Mouse (Mus musculus) kidney, embryonic 14.5 days (tissue): ENCODE results near the gene Nipsnap2. TPM values are rescaled to one million over a fixed set of nuclear protein-coding genes. Genes with fewer than 3 reads are reported as not detected.
A peak's percentile ranks its signal among the peaks of the same experiment; 100 is the strongest.
"Not testable (repeated sequence)": the region's sequence is repeated elsewhere in the genome, so short reads cannot be mapped to it uniquely, and the experiment has no call there.

Source experiments
- ATAC-seq: fragments of 200-750 bp; cut with Nextera tagmentation; 2 replicates; pipeline ENCODE4 v1.8.0; 2017; ENCODE audit warnings: moderate number of reproducible peaks, mild to moderate bottlenecking, moderate TSS enrichment, moderate library complexity; ENCODE audit not compliant: low FRiP score, low TSS enrichment
- H3K27ac ChIP-seq: fragments of 300-500 bp; sonication (generic); 2 replicates; pipeline ENCODE4 v1.5.1; 2014; ENCODE audit warnings: low read depth, mild to moderate bottlenecking, low read length, moderate library complexity, mixed read lengths
- H3K27me3 ChIP-seq: fragments of 300-500 bp; sonication (generic); 2 replicates; pipeline ENCODE4 v1.6.1; 2014; ENCODE audit warnings: mild to moderate bottlenecking, low read length; ENCODE audit not compliant: control insufficient read depth, insufficient read depth
- H3K36me3 ChIP-seq: fragments of 300-500 bp; sonication (generic); 2 replicates; pipeline ENCODE4 v1.6.1; 2014; ENCODE audit warnings: low read length, mixed read lengths; ENCODE audit not compliant: control insufficient read depth, insufficient read depth
- H3K4me1 ChIP-seq: fragments of 300-500 bp; sonication (generic); 2 replicates; pipeline ENCODE4 v1.6.1; 2014; ENCODE audit warnings: low read length, mixed read lengths; ENCODE audit not compliant: control insufficient read depth, insufficient read depth
- H3K4me2 ChIP-seq: fragments of 300-500 bp; sonication (generic); replicated peaks from 2 replicates; pipeline ENCODE4 v1.6.1; 2014; ENCODE audit warnings: low read depth, mild to moderate bottlenecking, low read length
- H3K4me3 ChIP-seq: fragments of 300-500 bp; sonication (generic); 2 replicates; pipeline ENCODE4 v1.5.1; 2014; ENCODE audit warnings: mild to moderate bottlenecking, low read length
- H3K9ac ChIP-seq: fragments of 300-500 bp; sonication (generic); 2 replicates; pipeline ENCODE4 v1.6.1; 2014; ENCODE audit warnings: low read depth, mild to moderate bottlenecking, low read length, moderate library complexity
- H3K9me3 ChIP-seq: fragments of 300-500 bp; sonication (generic); 2 replicates; pipeline ENCODE4 v1.6.1; 2016; ENCODE audit warnings: low read length; ENCODE audit not compliant: control insufficient read depth
- WGBS: fragments of 180-500 bp; shearing (Covaris S2); extraction: QIAGEN DNeasy Blood & Tissue Kit; methylation state at CpG from one replicate; pipeline ENCODE4 v1.1.7; 2014; 5-methylcytosine and 5-hydroxymethylcytosine counted together
- polyA plus RNA-seq: library from polyadenylated mRNA; unstranded; fragments of >200 nt; fragmentation: Nextera tagmentation; extraction: Ambion mirVana; gene quantifications from 2 replicates; pipeline ENCODE4 v1.2.1, GENCODE M21; 2014

The Nipsnap2 gene
- polyA plus RNA-seq, 1 experiment from 2014 or later, result 137 TPM

DNA sequence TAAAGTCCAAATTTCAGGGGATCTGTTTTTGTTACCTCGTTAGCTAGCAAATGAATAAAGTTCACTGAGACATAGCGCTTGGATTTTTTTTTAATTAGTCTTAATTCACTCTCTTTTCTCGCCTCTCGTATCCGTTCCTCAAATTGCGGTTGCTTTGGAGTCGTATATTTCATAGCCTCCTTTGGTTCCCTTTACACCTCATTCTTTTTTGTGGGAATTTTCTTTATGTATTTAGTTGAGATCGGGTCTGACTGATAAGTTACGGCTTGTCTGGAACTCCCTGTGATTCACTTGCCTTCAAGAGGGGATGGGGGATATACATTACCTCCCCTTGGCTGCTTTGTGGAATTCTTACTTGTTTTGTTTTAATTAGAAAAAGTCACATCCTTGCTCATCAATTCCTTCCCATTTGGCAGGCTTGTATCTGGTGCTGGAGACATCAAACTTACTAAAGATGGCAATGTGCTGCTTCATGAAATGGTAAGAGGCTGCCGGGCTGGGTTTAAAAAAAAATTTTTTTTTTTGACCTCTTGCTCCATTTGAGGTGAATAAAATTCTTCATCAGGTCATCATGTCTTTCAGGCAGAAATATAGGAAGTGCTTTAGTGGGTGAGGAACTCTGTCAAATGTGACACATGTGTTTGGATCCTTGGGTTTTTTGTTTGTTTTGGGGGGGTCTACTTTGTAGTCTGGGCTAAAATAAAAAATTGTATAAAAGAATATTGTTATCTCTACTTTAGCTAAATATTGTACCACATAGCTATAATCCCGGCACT lies 63.1 kb downstream of the Nipsnap2 start:
- Histone ChIP-seq H3K4me1 (peaks cover 14% of the 10 kb centered on the region; the same call in 1 of the 2 replicates), H3K9me3 (no peaks in the 10 kb centered on the region), H3K4me2 (peak overlapping the region; percentile 83), H3K9ac (peak overlapping the region; percentile 95), H3K4me3 (peak overlapping the region; percentile 95), H3K36me3 (peaks cover 43% of the 10 kb centered on the region), H3K27me3 (no peaks in the 10 kb centered on the region), H3K27ac (peak overlapping the region; percentile 98)
- WGBS, result 12% methylated on average over 11 of the region's 11 CpGs
- ATAC-seq, result no peak

DNA sequence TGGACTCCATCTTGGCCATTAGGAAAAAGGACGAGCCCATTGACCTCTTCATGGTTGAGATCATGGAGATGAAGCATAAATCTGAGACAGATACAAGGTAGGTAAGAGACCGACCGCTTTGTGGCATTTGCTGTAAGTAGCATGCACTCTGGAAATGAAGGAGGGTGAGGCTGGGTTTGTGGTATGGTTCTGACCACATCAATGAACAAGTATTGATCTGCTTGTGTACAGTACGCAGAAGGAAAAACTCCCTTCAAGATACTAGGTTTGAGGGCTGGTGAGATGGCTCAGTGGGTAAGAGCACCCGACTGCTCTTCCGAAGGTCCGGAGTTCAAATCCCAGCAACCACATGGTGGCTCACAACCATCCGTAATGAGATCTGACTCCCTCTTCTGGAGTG lies 65.7 kb downstream of the Nipsnap2 start:
- not testable (repeated sequence) for H3K27me3 ChIP-seq, H3K9ac ChIP-seq, H3K4me3 ChIP-seq, H3K27ac ChIP-seq, H3K9me3 ChIP-seq, H3K4me2 ChIP-seq, ATAC-seq
- WGBS, result 96% methylated on average over 7 of the region's 8 CpGs
- peaks cover 14% of the 10 kb centered on the region; the same call in 1 of the 2 replicates for H3K4me1 ChIP-seq
- peaks cover 58% of the 10 kb centered on the region for H3K36me3 ChIP-seq

Other genes with a start within 250 kb of the Nipsnap2 start
- gene Sfswap, start 223.8 kb upstream of the Nipsnap2 start, polyA plus RNA-seq, result 53.2 and 56.6 TPM in 2 replicates
- 2.0 TPM in 2 replicates for gene Mmp17, start 140.9 kb upstream of the Nipsnap2 start, polyA plus RNA-seq
- 4.9 and 5.7 TPM in 2 replicates for gene Zfp11, start 55.0 kb upstream of the Nipsnap2 start, polyA plus RNA-seq
- not detected in 2 replicates for gene Sept14, start 16.6 kb upstream of the Nipsnap2 start, polyA plus RNA-seq
- gene Mrps17, start 9.6 kb upstream of the Nipsnap2 start, polyA plus RNA-seq, result 201 and 234 TPM in 2 replicates
- 61.9 and 68.2 TPM in 2 replicates for gene Psph, start 62.4 kb downstream of the Nipsnap2 start, polyA plus RNA-seq
- gene Sumf2, start 121.9 kb downstream of the Nipsnap2 start, polyA plus RNA-seq, result 49.0 and 58.7 TPM in 2 replicates
- gene Chchd2, start 162.4 kb downstream of the Nipsnap2 start, polyA plus RNA-seq, result 1,010 and 1,332 TPM in 2 replicates
- 8.0 and 8.7 TPM in 2 replicates for gene Zbed5, start 170.7 kb downstream of the Nipsnap2 start, polyA plus RNA-seq
- 0.15 and 0.21 TPM in 2 replicates for gene Phkg1, start 173.5 kb downstream of the Nipsnap2 start, polyA plus RNA-seq
- 3.4 and 3.5 TPM in 2 replicates for gene Nupr1l, start 183.5 kb downstream of the Nipsnap2 start, polyA plus RNA-seq
- gene Vkorc1l1, start 216.9 kb downstream of the Nipsnap2 start, polyA plus RNA-seq, result 20.7 and 24.6 TPM in 2 replicates